Mouse (Mus musculus): Measurements from ENCODE around the gene Klk1b5. TPM values are rescaled to one million over a fixed set of nuclear protein-coding genes. Genes with fewer than 3 reads are reported as not detected.

Gene Klk1b5
- polyA plus RNA-seq, 2 experiments, result not detected

GRCm38 (mm10) chr7:44225076-44225475, 9.3 kb downstream of the Klk1b5 start, which contains the start of gene Klk1:
TSS of gene Klk1 (plus strand) at chr7:44225360.
- no peak within 1 kb of the TSS for H3K27ac ChIP-seq
- H3K27me3 ChIP-seq (ENCODE audit: control insufficient read depth, insufficient read depth, low read length), result no peaks in the 10 kb centered on the region
- H3K4me2 ChIP-seq (ENCODE audit: low read depth), result no peak within 1 kb of the TSS
- H3K4me1 ChIP-seq (replicated peaks; ENCODE audit: control insufficient read depth in 2 of 2, insufficient read depth in 2 of 2, low read length in 1 of 2), result 0 out of 4 replicates have a peak, but pooled peaks cover 0 to 2% of the 10 kb centered on the region in 2 experiments
- H3K4me3 ChIP-seq (ENCODE audit: insufficient read depth in 1 of 2, low read depth in 2 of 2, low read length in 2 of 2), result no peak within 1 kb of the TSS
- no peak for ATAC-seq (ENCODE audit: insufficient read depth)
- DNase-seq (ENCODE audit: low read depth in 3 of 3, low spot score in 3 of 3), result no peak
- no peaks in the 10 kb centered on the region for H3K36me3 ChIP-seq (replicated peaks; ENCODE audit: control insufficient read depth, insufficient read depth, low read depth)
- no peak within 1 kb of the TSS for H3K9ac ChIP-seq (replicated peaks)
- no peaks in the 10 kb centered on the region for H3K9me3 ChIP-seq (ENCODE audit: control insufficient read depth, low read length)
- 42% methylated on average over 1 of the region's 1 CpGs for WGBS (ENCODE audit: insufficient replicate concordance)
- TF ChIP-seq EP300 (IDR thresholded peaks at IDR 0.05; ENCODE audit: low read depth) (no peak), CTCF (IDR thresholded peaks at IDR 0.05; ENCODE audit: low read depth) (no peak)

DNA sequence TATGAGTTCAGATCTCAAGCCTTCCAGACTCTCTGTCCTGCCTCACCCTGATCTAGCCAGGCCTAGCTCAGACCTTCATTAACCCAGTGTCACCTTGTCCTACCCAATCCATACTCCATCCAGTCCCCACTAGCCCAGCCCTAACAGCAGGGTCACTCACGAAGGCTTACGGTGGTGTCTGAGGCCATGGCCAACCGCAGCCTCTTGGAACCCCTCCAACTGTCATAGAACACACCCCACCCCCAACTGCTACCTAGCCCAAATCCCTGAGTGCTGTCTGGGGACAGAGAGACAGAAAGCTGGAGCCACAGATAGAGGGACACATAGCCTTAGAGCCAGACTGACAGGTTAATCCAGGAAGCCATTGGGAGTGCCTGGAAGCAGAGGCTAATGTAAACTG, 20.2 kb downstream of the Klk1b5 start, which contains the start of gene Gm36864:
TSS of gene Gm36864 (plus strand) at position 269 of the 400 bp plus-strand sequence.
- DNase-seq (ENCODE audit: low read depth in 3 of 3, low spot score in 3 of 3), result no peak
- no peak within 1 kb of the TSS for H3K9ac ChIP-seq (replicated peaks)
- no peaks in the 10 kb centered on the region for H3K27me3 ChIP-seq (ENCODE audit: control insufficient read depth, insufficient read depth, low read length)
- no peak for TF ChIP-seq EP300 (IDR thresholded peaks at IDR 0.05; ENCODE audit: low read depth)
- ATAC-seq (ENCODE audit: insufficient read depth), result no peak
- no peak within 1 kb of the TSS for H3K4me2 ChIP-seq (ENCODE audit: low read depth)
- H3K4me3 ChIP-seq (ENCODE audit: insufficient read depth in 1 of 2, low read depth in 2 of 2, low read length in 2 of 2), result no peak within 1 kb of the TSS
- no peaks in the 10 kb centered on the region for H3K36me3 ChIP-seq (replicated peaks; ENCODE audit: control insufficient read depth, insufficient read depth, low read depth)
- no peak within 1 kb of the TSS for H3K27ac ChIP-seq
- WGBS (ENCODE audit: insufficient replicate concordance), result 72% methylated on average over 3 of the region's 3 CpGs
- H3K9me3 ChIP-seq (ENCODE audit: control insufficient read depth, low read length), result no peaks in the 10 kb centered on the region
- peaks cover 0 to 2% of the 10 kb centered on the region in 2 experiments; a peak in 1 of 4 replicates for H3K4me1 ChIP-seq (replicated peaks; ENCODE audit: control insufficient read depth in 2 of 2, insufficient read depth in 2 of 2, low read length in 1 of 2)

DNA sequence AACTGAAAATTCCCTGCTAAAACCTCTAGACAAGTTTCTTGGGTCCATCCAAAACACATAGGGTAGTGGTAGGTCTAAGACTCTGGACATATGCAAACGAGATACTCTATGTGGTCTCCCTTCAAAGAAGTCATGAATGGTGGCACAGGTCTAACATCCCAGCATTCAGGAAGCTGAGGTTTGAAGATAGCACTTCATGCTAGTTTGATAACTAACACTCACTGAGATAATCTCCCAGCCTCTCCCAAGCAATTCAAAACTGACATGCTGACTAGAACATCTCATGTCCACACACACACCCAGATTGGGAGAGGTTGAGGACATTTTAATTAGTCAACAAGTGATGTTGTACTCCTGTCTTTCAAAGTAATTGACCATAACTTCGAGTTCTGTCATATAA, 24.2 kb downstream of the Klk1b5 start:
- Histone ChIP-seq H3K9ac (replicated peaks) (no peak overlapping the region), H3K36me3 (replicated peaks; ENCODE audit: control insufficient read depth, insufficient read depth, low read depth) (no peaks in the 10 kb centered on the region), H3K4me3 (ENCODE audit: insufficient read depth in 1 of 2, low read depth in 2 of 2, low read length in 2 of 2) (no peak overlapping the region), H3K4me1 (replicated peaks; ENCODE audit: control insufficient read depth in 2 of 2, insufficient read depth in 2 of 2, low read length in 1 of 2) (peaks cover 0 to 2% of the 10 kb centered on the region in 2 experiments; a peak in 2 of 4 replicates), H3K27ac (no peak overlapping the region), H3K4me2 (ENCODE audit: low read depth) (no peak overlapping the region), H3K9me3 (ENCODE audit: control insufficient read depth, low read length) (no peaks in the 10 kb centered on the region), H3K27me3 (ENCODE audit: control insufficient read depth, insufficient read depth, low read length) (no peaks in the 10 kb centered on the region)
- WGBS (ENCODE audit: insufficient replicate concordance), result 17% methylated on average over 2 of the region's 2 CpGs
- no peak for DNase-seq (ENCODE audit: low read depth in 3 of 3, low spot score in 3 of 3)
- no peak for ATAC-seq (ENCODE audit: insufficient read depth)
- TF ChIP-seq CTCF (IDR thresholded peaks at IDR 0.05; ENCODE audit: low read depth) (no peak), EP300 (IDR thresholded peaks at IDR 0.05; ENCODE audit: low read depth) (no peak)

DNA sequence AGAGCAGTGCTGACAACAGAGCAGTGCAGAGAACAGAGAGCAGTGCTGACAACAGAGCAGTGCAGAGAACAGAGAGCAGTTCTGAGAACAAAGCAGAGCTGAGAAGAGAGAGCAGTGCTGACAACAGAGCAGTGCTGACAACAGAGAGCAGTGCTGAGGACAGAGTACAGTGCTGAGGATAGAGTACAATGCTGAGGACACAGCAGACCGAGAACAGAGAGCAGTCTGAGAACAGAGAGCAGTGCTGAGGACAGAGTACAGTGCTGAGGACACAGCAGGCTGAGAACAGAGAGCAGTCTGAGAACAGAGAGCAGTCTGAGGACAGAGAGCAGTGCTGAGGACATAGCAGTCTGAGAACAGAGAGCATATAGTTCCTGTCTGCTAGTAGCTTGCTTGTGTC, 25.0 kb downstream of the Klk1b5 start:
- H3K9ac ChIP-seq (replicated peaks), result no peak overlapping the region
- no peak for ATAC-seq (ENCODE audit: insufficient read depth)

DNA sequence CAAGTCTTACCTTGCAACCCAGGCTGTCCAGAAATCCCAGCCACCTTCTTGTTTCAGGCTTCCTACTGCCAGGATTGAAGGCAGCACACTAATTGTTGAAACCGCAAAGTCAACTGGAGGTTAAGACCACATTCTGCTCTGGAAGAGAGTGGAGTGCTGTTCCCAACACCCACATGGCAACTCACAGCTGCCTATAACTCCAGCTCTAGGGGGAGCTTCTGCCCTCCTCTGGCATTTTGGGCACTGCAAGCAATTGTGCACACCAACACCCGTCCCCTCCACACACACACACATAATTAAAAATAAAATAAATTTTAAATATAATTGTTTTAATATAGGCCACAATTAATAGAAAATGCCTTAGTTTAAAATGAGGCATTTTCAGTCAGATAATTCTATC, 25.4 kb downstream of the Klk1b5 start:
- 42% methylated on average over 2 of the region's 2 CpGs for WGBS (ENCODE audit: insufficient replicate concordance)
- Histone ChIP-seq H3K4me1 (replicated peaks; ENCODE audit: control insufficient read depth in 2 of 2, insufficient read depth in 2 of 2, low read length in 1 of 2) (peaks cover 4 to 9% of the 10 kb centered on the region in 2 experiments), H3K9me3 (ENCODE audit: control insufficient read depth, low read length) (no peaks in the 10 kb centered on the region), H3K9ac (replicated peaks) (no peak overlapping the region), H3K4me3 (ENCODE audit: insufficient read depth in 1 of 2, low read depth in 2 of 2, low read length in 2 of 2) (no peak overlapping the region), H3K36me3 (replicated peaks; ENCODE audit: control insufficient read depth, insufficient read depth, low read depth) (no peaks in the 10 kb centered on the region), H3K27me3 (ENCODE audit: control insufficient read depth, insufficient read depth, low read length) (no peaks in the 10 kb centered on the region), H3K27ac (no peak overlapping the region), H3K4me2 (ENCODE audit: low read depth) (no peak overlapping the region)
- ATAC-seq (ENCODE audit: insufficient read depth) (no peak), DNase-seq (ENCODE audit: low read depth in 3 of 3, low spot score in 3 of 3) (no peak)
- TF ChIP-seq EP300 (IDR thresholded peaks at IDR 0.05; ENCODE audit: low read depth), result no peak
- 0 out of 2 replicates have a peak, but pooled peaks have one; percentile 16 for TF ChIP-seq CTCF (IDR thresholded peaks at IDR 0.05; ENCODE audit: low read depth)

More for the DNA sequence above, 25.0 kb downstream of the Klk1b5 start:
- H3K27me3 ChIP-seq (ENCODE audit: control insufficient read depth, insufficient read depth, low read length), result no peaks in the 10 kb centered on the region
- no peaks in the 10 kb centered on the region for H3K9me3 ChIP-seq (ENCODE audit: control insufficient read depth, low read length)
- no peak for DNase-seq (ENCODE audit: low read depth in 3 of 3, low spot score in 3 of 3)
- H3K4me3 ChIP-seq (ENCODE audit: insufficient read depth in 1 of 2, low read depth in 2 of 2, low read length in 2 of 2), result no peak overlapping the region
- TF ChIP-seq EP300 (IDR thresholded peaks at IDR 0.05; ENCODE audit: low read depth), result no peak
- no peak for TF ChIP-seq CTCF (IDR thresholded peaks at IDR 0.05; ENCODE audit: low read depth)
- WGBS (ENCODE audit: insufficient replicate concordance), result 21% methylated on average over 1 of the region's 1 CpGs
- no peak overlapping the region for H3K27ac ChIP-seq
- H3K4me1 ChIP-seq (replicated peaks; ENCODE audit: control insufficient read depth in 2 of 2, insufficient read depth in 2 of 2, low read length in 1 of 2), result peaks cover 4 to 9% of the 10 kb centered on the region in 2 experiments
- H3K36me3 ChIP-seq (replicated peaks; ENCODE audit: control insufficient read depth, insufficient read depth, low read depth), result no peaks in the 10 kb centered on the region
- no peak overlapping the region for H3K4me2 ChIP-seq (ENCODE audit: low read depth)

Data from liver, embryonic 14.5 days (tissue).